Mouse (Mus musculus) frontal cortex, postnatal 10 days (tissue): ENCODE measurements around the gene Fuom.

ENCODE experiments used
- DNase-seq, 2 experiments: peaks; one replicate each; pipeline ENCODE4 v3.0.0; 2022; ENCODE audit warnings: low spot score in 2 of 2, mixed read lengths in 1 of 2

Fuom gene

GRCm38 (mm10) chr7:140057413-140058407 lies 44.5 kb downstream of the Fuom start:
- DNase-seq, result peak in 1 of 2 experiments; percentile 27

DNA sequence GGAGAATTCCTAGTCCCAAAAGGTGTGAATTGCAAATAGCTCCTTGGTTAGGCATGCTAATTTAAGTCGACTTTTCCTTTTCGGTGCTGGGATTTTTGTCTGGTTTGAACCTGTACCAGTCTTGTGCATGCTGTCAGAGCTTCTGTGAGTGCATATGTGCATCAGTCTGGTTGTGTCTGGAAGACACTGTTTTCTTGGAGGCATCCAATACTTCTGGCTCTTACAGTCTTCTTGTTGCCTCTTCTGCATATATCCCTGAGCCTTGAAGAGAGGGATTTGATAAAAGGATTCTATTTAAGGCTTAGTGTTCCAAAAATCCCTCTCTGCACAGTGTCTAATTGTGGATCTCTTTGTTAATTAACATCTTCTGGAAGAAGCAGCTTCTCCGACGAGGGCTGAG lies 48.1 kb downstream of the Fuom start:
- DNase-seq, result no peak

- no peak for DNase-seq
Measured at GRCm38 (mm10) chr7:140049115-140049689, 53.0 kb downstream of the Fuom start.

GRCm38 (mm10) chr7:140048361-140049114 lies 53.7 kb downstream of the Fuom start, which contains the start of gene Msx3:
Msx3 (minus strand) TSS chr7:140049089.
- DNase-seq, result no peak

GRCm38 (mm10) chr7:140047811-140048311 lies 54.4 kb downstream of the Fuom start:
- DNase-seq, result no peak
